Mouse (Mus musculus) cerebellum, adult (tissue): ENCODE measurements at regions not wholly inside any gene's neighbourhood (a gene's known extent, or its start where the extent isn't known, plus 50 kb on each side); places are given as distances from the start of the nearest gene placed in this dataset.
A peak's percentile ranks its signal among the peaks of the same experiment; 100 is the strongest.

Experiments
- ATAC-seq: cut with Nextera tagmentation; 2 replicates; pipeline ENCODE4 v1.9.2; 2017; ENCODE audit warnings: mild to moderate bottlenecking, moderate library complexity, mixed read lengths; ENCODE audit not compliant: insufficient number of reproducible peaks, low FRiP score, low TSS enrichment

DNA sequence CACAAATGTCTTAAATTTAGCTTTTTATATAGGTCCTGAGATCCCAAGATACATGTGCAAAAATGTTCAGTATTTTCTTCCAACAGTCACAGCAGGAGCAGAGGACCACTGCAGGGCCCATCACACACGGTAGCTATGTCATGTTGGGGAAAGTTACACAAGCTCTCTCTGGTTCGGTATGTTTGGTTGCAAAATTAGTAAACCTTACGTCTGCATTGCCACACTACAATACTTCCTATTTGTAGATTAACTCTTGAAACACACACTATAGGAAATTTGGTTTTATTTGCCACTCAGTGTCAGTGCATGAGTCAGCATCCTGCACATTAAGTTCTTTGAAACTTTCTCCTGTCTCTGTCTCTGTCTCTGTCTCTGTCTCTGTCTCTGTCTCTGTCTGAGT lies 82.0 kb downstream of the Cth start:
- ATAC-seq = no peak

GRCm38 (mm10) chr3:157841164-157841719 lies 83.6 kb downstream of the Cth start:
- no peak for ATAC-seq

DNA sequence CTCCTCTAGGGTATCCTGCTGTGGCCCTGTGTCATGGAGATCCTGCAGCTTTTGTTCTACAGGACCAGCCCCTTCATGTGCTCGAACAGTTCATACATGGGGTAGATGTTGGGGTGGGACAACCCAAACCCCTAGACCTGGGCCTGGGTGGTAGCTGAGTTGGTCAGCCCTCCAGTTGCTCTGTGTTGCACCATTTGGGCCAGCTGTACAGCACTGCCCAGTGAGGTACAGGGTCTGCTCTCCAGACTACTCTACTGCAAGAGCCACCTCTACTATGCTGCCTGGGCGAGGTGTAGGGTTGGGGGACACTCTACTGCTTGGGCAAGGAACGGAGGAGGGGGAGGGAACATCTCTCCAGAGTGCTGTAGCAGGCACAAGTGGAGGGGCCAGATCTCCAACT lies 120.6 kb downstream of the Cth start:
- ATAC-seq = no peak

DNA sequence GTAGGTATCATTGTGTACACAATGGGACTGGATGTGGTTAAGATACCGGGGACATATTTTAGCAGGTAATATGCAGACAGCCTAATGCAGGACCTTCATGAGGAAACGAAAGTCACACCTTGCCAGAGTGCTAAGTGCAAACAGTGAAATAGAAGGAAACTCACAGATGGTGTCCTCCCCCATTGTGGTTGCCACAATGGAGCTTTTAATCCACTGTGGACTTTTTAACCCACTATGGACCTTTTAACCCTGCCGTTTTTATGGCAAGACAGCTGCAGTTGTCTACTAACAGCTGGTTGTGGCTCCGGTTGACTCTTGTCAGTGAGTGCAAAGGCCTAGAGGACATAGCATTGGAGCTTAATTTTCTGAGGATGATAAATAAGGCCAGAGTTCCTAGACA lies 121.5 kb downstream of the Cth start:
- ATAC-seq = no peak

- no peak for ATAC-seq
These were observed 137.2 kb downstream of the Cth start for GRCm38 (mm10) chr3:157787559-157788256.

DNA sequence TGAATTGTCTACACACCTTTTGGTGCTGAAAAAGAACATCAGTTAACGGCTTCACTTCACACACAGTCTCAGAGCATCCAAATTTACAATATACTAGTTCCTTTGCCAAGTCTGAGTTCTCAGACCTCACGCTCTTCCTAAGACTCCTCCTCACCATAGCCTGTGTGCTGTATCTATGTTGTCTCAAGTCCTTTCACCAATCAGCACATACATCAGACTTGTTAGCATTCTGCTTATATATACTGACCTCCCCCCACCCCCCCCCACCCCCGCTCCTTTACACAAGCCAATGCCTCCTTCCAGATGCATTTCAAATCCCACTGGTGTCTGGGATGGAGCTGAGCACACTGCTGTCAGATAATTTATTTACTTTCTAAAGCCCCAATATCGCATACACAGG lies 143.8 kb downstream of the Cth start:
- no peak for ATAC-seq

DNA sequence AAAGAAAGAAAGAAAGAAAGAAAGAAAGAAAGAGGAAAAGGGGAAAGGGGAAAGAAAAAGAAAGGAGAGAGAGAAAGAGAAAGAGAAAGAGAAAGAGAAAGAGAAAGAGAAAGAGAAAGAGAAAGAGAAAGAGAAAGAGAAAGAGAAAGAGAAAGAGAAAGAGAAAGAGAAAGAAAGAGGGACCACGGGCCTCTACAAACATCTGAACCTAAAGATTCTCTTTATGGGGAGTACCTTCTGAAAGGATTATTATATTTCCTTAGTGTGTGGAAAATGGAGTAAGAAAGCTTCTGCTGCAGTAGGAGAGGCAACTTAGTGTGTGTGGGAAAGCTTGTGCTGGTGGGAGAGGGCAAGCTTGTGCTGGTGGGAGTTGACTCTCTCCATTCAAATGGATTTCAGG lies 147.1 kb downstream of the Cth start:
- ATAC-seq = no peak

DNA sequence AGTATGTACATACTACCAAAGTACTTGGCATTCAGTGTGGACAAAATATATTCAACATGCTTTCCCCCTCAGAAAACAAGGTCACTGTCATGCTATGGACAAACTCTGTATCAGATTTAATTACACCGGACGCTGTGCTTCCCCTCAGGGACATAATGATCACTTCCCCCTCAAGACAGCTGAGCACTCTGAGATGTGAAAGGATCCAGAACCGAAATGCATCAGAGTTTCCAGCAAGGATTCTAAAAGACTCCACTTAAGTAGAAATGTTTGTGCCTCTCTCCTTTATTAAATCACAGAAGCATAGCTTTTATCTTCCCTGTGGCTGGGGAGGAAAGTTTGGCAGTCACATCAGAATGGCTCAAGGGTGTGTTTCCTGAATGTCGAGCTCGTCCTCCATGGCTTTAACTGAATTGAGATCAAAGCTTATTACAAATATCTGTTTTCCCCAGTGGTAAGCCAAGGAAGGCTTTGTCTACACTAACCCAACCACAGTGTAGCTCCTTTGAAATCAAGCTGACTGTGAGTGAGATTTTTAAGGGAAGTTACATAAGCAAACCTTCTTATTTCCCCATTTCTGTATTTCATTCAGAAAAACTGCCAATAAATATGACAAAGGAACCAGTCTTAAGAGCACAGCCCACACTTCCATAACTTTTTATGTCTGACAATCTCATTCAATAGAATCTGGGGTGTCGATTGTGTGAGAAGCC lies 161.2 kb downstream of the Cth start:
- ATAC-seq = no peak; the same call in 1 of the 2 replicates

- no peak for ATAC-seq
These were observed 165.0 kb downstream of the Cth start for GRCm38 (mm10) chr3:157759856-157760255.

DNA sequence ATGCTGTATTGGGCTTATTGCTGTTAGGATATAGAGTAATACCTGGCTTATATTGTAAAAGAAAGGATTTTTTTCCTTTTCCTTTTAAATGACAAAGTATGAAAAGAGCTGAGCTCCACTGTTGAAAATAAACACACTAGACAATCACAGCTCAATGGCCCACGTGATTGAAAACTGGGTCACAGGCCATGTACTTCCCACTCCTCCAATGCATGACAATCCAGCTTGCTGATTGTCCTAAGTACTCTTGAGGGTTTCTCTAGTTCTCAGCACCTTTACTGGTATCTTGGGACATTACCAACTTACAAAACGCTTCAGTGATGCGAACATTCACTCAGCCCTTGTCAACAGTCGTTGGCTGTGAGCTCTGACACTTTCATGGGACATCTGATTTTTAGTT lies 170.1 kb downstream of the Cth start:
- ATAC-seq = no peak

DNA sequence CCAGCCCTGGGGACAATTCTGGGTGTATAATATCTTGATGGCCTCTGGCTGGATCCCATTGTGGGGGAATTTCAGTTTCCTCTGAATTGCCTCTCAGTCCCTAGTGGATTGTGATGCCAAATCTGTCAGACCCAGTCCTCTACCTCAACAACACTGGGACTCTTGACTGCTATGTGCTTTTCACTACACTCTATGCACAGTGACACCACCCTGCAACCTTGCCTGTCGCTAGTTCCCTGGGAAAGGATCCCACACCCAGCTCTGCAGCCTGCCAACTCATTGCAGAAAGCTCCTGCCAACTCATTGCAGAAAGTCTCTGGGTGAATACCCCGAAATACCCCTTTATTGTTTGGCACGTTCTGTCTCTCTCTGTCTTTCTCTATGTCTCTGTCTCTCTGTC lies 174.6 kb downstream of the Cth start:
- no peak for ATAC-seq

GRCm38 (mm10) chr3:157748395-157749037 lies 176.4 kb downstream of the Cth start:
- peak; percentile 64 for ATAC-seq

GRCm38 (mm10) chr3:157743000-157743399 lies 176.3 kb downstream of the Ptger3 start:
- ATAC-seq = no peak

DNA sequence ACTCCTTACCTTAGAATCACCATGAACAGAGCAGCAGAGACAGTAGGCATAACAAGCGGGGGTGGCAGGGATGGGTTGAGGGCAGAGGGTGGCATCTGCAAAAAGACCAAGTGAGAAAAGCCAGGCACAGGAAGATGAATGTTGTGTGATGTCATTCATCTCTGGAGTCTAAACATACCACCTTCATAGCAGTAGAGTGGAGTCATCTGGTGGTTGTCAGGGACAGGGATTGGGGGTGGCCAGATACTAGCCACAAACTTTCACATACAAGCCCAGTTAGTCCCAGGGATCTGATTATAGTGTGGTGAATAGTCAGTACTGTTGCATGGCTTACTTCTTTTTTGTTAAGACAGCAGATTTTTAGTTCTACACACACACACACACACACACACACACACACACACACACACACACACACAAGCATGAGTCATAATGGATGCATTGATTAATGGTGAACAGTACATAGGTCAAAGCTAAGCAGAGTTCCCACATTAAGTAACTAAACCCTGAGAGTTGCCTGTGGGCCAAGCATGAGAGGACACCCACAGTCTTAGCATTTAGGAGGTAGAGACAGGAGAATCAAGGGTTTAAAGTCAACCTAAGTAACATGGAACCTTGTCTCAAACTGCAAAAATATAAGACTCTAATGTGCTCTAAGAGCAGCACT lies 173.1 kb downstream of the Ptger3 start:
- ATAC-seq = no peak

DNA sequence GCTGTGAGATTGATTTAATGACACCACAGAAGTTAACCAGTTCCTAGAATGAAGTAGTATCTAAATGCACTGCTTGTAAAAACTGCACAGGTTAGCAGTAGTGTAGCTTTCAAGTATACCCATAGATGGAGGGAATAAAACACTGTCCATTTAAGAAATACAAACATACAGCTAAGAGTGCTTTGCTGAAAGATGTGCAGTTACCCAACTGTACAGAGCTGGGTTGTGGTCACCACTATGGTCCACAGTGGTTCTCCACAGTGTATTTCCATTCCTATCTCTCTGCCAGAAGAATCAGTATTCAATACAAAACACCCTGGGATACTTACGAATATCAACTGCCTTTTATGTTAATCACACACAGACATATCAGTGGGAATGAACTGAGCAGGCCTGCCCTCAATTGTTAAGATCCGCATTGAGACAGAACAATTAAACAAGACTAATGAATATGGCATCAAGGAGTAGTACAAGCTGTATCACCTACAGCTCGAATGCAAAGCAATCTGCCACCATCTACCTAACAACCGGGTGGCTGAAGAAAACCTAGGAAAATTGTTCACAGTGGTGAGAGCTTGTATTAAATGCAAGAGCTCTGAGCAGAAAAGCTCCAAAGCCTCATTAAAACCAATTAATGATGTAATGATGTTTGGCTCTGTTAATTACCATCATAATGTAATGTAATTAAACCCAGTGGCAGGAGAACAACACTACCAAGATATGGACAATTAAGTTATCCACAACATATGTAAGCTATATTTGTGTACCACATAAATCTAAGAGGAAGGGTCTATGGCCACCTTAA lies 165.6 kb downstream of the Ptger3 start:
- ATAC-seq = no peak

DNA sequence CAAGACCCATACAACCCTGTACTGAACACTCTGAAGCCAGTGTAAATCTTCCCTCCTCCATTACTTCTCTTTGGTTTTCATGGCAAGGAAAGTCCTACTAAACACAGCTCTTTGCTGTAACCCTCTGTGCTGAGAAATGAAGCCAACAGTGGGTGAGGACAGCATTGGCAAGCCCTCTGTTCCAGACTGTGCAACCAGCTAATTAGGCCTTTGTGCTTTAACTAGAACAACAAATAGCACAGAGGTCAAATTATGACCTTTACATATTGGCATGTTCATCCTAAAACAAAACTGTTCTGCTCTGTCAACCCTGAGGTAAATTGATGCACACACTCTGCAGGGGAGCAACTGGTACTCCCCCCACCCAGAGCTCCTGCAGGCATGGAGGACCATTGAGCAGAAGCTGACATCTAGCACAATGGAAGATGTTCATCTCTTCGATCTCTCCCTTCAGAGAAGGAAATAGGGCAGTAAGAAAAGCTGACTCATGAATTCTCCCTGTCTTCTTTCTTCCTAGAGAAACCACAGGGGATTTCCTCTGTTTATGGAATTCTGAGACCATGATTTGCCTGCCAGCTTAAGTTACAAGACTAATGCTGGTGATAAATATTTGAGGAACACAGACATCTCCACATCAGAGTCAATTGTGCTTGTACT lies 163.1 kb downstream of the Ptger3 start:
- ATAC-seq = no peak

DNA sequence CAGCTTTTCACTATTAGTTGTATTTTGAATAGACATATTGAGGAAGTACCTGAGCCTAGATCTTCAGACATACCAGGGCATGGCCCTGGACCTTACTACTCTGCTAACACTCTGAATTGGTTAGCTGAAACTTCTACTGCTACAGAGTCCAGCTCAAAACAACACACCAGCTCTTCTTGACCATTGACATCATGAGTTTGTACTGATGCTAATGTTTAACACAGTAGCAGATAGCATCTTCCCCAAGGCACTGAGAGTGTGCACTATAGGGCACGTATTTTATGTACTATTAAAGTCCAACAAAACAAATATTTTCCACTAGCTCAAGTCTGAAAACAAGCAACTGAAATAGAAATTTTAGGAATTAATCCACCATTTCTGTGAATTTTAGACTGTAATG lies 157.8 kb downstream of the Ptger3 start:
- no peak for ATAC-seq

DNA sequence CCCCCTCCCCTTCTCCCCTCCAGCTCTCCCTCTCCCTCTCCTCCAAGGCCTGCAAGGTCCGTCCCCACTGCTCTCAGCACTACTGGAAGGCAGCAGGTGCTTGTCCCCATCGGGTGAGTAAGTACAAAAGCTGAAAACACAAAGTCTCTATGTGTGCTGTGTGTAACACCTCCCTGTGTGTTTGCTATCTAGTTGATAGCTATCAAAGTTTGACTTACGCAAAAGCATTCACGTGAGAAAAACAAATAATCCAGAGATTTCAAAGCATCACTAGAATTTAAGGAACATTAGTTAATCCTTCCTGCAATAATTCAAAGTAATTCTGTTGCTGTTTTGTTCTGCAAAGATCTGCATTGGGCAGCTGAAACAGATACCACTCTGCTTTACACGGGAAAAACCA lies 156.5 kb downstream of the Ptger3 start:
- ATAC-seq = no peak

GRCm38 (mm10) chr3:157717313-157717921 lies 150.7 kb downstream of the Ptger3 start:
- peak; percentile 83 for ATAC-seq
